Mouse (Mus musculus): Measurements from ENCODE around the gene Gpx2. TPM values are rescaled to one million over a fixed set of nuclear protein-coding genes. Genes with fewer than 3 reads are reported as not detected.

Gpx2 gene
- polyA plus RNA-seq, 1 experiment = 0.08 TPM

DNA sequence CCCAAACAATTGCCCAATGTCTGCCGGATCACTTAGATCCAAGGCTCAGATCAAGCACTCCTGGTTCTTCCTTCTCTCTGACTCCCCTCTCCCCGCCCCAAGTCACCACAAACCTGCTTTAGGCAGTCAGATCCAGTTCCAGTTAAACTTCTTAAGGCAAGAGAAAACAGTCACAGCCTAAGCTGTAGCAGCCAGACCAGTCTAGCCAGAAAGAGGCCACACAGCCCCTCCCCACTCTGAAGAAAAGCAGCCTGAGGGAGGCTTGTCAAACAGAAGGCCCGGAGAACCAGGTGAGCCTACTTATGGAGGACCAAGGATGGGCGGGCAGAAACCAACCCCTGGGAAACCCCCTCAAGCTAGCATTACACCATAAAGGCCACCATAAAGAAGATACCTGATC lies 22.8 kb upstream of the Gpx2 start:
- WGBS = 61% methylated on average over 4 of the region's 4 CpGs
- TF ChIP-seq POLR2A (IDR thresholded peaks at IDR 0.05; ENCODE audit: low read depth, low read length) (no peak), CTCF (conservative IDR thresholded peaks at IDR 0.05; ENCODE audit: insufficient read depth, insufficient read length, low read depth, low read length) (no peak)
- H3K27ac ChIP-seq (ENCODE audit: insufficient read depth, low read depth, low read length) = peak overlapping the region; percentile 19; the same call in 1 of the 2 replicates

DNA sequence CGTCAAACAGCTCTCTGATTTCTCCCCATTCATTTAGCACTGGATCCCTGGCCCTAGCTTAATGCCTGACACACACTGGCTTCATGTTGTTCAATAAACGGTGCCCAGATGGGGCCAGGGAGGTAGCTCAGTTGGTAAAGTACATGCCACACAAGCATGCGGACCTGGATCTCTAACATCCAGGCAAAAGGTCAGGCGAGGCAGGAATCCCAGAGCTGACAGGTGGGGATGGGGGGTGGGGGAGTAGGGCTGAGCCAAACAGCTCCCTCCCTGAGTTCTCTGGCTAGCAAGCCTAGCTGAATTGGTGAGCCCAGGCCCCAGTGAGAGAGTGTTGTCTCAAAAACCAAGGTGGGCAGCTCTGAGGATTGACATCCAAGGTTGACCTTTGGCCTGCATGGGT lies 21.8 kb upstream of the Gpx2 start:
- H3K36me3 ChIP-seq (ENCODE audit: control insufficient read depth, insufficient read depth, low read length) = no peaks in the 10 kb centered on the region
- no peak for DNase-seq
- H3K27ac ChIP-seq (ENCODE audit: insufficient read depth, low read depth, low read length) = no peak overlapping the region
- H3K4me3 ChIP-seq (ENCODE audit: insufficient read depth, low read depth, low read length) = no peak overlapping the region
- 65% methylated on average over 4 of the region's 4 CpGs for WGBS
- H3K27me3 ChIP-seq (replicated peaks; ENCODE audit: control insufficient read depth, insufficient read depth, low read length) = no peaks in the 10 kb centered on the region
- no peak for TF ChIP-seq POLR2A (IDR thresholded peaks at IDR 0.05; ENCODE audit: low read depth, low read length)
- H3K4me1 ChIP-seq (ENCODE audit: control insufficient read depth, insufficient read depth, low read length) = no peaks in the 10 kb centered on the region

More for the DNA sequence above, 22.8 kb upstream of the Gpx2 start:
- H3K36me3 ChIP-seq (ENCODE audit: control insufficient read depth, insufficient read depth, low read length) = no peaks in the 10 kb centered on the region
- DNase-seq = peak; percentile 72
- no peaks in the 10 kb centered on the region for H3K27me3 ChIP-seq (replicated peaks; ENCODE audit: control insufficient read depth, insufficient read depth, low read length)
- H3K4me3 ChIP-seq (ENCODE audit: insufficient read depth, low read depth, low read length) = no peak overlapping the region
- no peaks in the 10 kb centered on the region for H3K4me1 ChIP-seq (ENCODE audit: control insufficient read depth, insufficient read depth, low read length)

DNA sequence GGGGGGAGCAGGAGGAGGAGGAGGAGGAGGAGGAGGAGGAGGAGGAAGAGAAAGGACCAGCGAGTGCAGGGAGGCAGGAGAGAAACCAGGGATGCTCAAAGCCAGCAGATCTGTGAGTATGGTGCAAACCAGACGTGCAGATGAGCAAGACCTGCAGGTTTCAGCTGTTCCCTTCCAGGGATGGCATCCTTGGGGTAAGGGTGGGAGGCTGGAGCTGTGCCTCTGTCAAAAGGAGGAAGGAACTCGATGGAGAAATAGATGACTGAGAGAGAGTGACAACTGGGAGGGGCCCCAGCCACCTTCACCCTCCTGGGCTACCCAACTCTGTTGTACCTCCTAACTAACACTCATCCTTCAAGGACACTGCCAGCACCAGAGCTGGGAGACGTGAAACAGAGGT lies 21.4 kb upstream of the Gpx2 start:
- Histone ChIP-seq H3K27me3 (replicated peaks; ENCODE audit: control insufficient read depth, insufficient read depth, low read length) (no peaks in the 10 kb centered on the region), H3K4me1 (ENCODE audit: control insufficient read depth, insufficient read depth, low read length) (no peaks in the 10 kb centered on the region), H3K36me3 (ENCODE audit: control insufficient read depth, insufficient read depth, low read length) (no peaks in the 10 kb centered on the region), H3K4me3 (ENCODE audit: insufficient read depth, low read depth, low read length) (no peak overlapping the region), H3K27ac (ENCODE audit: insufficient read depth, low read depth, low read length) (no peak overlapping the region)
- no peak for DNase-seq
- WGBS = 59% methylated on average over 4 of the region's 4 CpGs
- TF ChIP-seq POLR2A (IDR thresholded peaks at IDR 0.05; ENCODE audit: low read depth, low read length) = no peak
- TF ChIP-seq CTCF (conservative IDR thresholded peaks at IDR 0.05; ENCODE audit: insufficient read depth, insufficient read length, low read depth, low read length) = no peak

DNA sequence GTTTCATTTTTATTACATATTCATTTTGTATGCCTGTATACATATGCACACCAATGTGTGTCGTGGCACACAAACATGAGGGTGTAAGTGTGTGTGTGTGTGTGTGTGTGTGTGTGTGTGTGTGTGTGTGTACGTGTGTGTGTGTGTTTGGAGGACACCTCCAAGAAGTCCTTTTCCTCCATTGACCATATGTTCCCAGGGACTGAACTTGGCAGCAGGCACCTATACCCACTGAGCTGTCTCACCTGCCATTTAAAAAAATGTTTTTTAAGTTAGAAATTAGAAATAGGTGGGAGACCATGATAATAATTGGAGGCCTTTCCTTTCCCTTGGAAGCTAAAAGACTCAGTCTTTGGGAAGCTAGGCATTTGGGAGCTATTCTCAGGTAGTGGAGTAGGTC lies 18.8 kb upstream of the Gpx2 start:
- TF ChIP-seq POLR2A (IDR thresholded peaks at IDR 0.05; ENCODE audit: low read depth, low read length) (no peak), CTCF (conservative IDR thresholded peaks at IDR 0.05; ENCODE audit: insufficient read depth, insufficient read length, low read depth, low read length) (no peak)
- WGBS = 76% methylated on average over 2 of the region's 2 CpGs
- Histone ChIP-seq H3K27me3 (replicated peaks; ENCODE audit: control insufficient read depth, insufficient read depth, low read length) (no peaks in the 10 kb centered on the region), H3K4me3 (ENCODE audit: insufficient read depth, low read depth, low read length) (no peak overlapping the region), H3K27ac (ENCODE audit: insufficient read depth, low read depth, low read length) (no peak overlapping the region), H3K36me3 (ENCODE audit: control insufficient read depth, insufficient read depth, low read length) (no peaks in the 10 kb centered on the region), H3K4me1 (ENCODE audit: control insufficient read depth, insufficient read depth, low read length) (no peaks in the 10 kb centered on the region)
- no peak for DNase-seq

DNA sequence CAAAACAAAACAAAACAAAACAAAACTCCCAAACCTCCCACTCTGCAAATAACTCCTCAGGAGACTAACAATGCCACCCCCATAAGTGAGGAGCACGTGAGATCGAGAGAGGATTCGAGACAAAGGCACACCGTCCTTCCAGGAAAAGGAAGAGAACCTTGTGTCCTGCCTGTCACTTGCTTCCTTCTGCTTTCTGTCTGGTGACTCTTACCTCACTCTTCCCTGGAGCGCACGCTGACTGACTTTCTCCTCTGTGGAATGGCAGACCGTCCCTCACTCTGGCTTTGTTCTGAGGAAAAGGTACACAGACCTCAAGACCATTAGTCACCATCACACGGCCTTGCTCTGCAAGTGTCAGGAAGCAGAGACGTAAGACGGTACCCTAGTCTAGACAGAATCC lies 18.2 kb upstream of the Gpx2 start:
- H3K4me1 ChIP-seq (ENCODE audit: control insufficient read depth, insufficient read depth, low read length) = no peaks in the 10 kb centered on the region
- no peak overlapping the region for H3K27ac ChIP-seq (ENCODE audit: insufficient read depth, low read depth, low read length)
- TF ChIP-seq CTCF (conservative IDR thresholded peaks at IDR 0.05; ENCODE audit: insufficient read depth, insufficient read length, low read depth, low read length) (no peak), POLR2A (IDR thresholded peaks at IDR 0.05; ENCODE audit: low read depth, low read length) (no peak)
- no peaks in the 10 kb centered on the region for H3K27me3 ChIP-seq (replicated peaks; ENCODE audit: control insufficient read depth, insufficient read depth, low read length)
- 70% methylated on average over 10 of the region's 10 CpGs for WGBS
- no peak overlapping the region for H3K4me3 ChIP-seq (ENCODE audit: insufficient read depth, low read depth, low read length)
- DNase-seq = no peak
- H3K36me3 ChIP-seq (ENCODE audit: control insufficient read depth, insufficient read depth, low read length) = no peaks in the 10 kb centered on the region

DNA sequence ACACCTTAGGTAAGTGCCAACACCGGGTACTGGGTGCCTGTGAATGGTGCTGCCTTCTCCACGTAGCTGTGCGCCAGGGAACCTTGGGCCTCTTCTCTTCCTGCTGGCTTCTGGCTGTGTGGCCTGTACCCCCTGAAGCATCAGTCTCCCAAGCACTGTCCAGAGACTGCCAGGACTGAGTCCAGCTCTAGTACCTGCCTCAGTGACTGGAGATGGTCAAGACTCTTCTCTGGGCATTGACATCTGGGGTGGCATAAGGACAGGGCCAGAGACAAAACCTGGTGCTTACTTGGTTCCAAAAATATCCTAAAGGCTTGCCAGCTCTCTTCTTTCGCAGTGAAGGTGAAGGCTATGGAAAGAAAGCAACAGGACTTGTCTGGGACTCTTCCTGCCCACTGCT lies 15.7 kb upstream of the Gpx2 start:
- Histone ChIP-seq H3K27me3 (replicated peaks; ENCODE audit: control insufficient read depth, insufficient read depth, low read length) (no peaks in the 10 kb centered on the region), H3K27ac (ENCODE audit: insufficient read depth, low read depth, low read length) (no peak overlapping the region), H3K36me3 (ENCODE audit: control insufficient read depth, insufficient read depth, low read length) (no peaks in the 10 kb centered on the region), H3K4me3 (ENCODE audit: insufficient read depth, low read depth, low read length) (no peak overlapping the region), H3K4me1 (ENCODE audit: control insufficient read depth, insufficient read depth, low read length) (no peaks in the 10 kb centered on the region)
- no peak for TF ChIP-seq CTCF (conservative IDR thresholded peaks at IDR 0.05; ENCODE audit: insufficient read depth, insufficient read length, low read depth, low read length)
- TF ChIP-seq POLR2A (IDR thresholded peaks at IDR 0.05; ENCODE audit: low read depth, low read length) = no peak
- no peak for DNase-seq
- 89% methylated on average over 4 of the region's 4 CpGs for WGBS

DNA sequence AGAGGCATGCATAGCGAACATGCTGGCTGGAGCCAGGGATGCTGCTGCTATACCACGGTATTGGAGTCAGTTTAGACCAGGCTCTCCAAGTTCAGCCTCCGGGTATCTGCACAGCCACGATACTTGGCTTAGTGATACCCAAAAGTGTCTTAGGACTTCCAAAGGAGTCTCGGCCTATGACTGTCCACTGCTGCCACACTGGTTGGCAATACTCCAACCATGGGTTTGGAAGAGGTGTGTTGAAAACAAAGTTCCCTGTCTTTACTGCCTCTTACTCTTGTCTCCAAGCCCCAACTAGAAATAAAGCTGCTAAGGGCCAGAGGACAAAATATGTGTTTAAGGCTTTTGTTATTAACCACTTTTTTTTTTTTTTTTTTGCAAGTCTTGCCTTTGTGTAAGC lies 15.1 kb upstream of the Gpx2 start:
- no peak for TF ChIP-seq CTCF (conservative IDR thresholded peaks at IDR 0.05; ENCODE audit: insufficient read depth, insufficient read length, low read depth, low read length)
- TF ChIP-seq POLR2A (IDR thresholded peaks at IDR 0.05; ENCODE audit: low read depth, low read length) = no peak
- 91% methylated on average over 5 of the region's 5 CpGs for WGBS
- no peak for DNase-seq

DNA sequence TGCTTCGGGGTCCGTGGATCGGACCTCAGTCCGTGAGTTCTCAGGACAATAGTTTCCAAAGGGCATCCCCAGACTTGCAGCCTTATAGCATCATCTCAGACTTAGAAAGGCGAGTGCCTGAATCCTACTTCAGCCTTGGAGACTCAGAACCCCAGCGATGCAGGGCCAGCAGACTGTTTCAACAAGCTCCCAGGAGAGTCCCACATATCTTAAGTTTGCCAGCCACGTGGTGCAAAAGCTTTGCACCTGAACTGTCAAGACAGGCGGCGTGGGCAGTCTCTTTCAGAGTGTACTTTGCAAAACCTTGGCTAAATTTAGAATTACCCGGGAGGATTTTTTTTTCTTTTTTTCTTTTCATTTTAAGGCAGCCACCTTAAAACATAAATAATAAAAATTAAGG lies 12.4 kb upstream of the Gpx2 start:
- no peak overlapping the region for H3K27ac ChIP-seq (ENCODE audit: insufficient read depth, low read depth, low read length)
- H3K4me1 ChIP-seq (ENCODE audit: control insufficient read depth, insufficient read depth, low read length) = no peaks in the 10 kb centered on the region
- DNase-seq = no peak
- no peaks in the 10 kb centered on the region for H3K27me3 ChIP-seq (replicated peaks; ENCODE audit: control insufficient read depth, insufficient read depth, low read length)
- H3K36me3 ChIP-seq (ENCODE audit: control insufficient read depth, insufficient read depth, low read length) = no peaks in the 10 kb centered on the region
- TF ChIP-seq CTCF (conservative IDR thresholded peaks at IDR 0.05; ENCODE audit: insufficient read depth, insufficient read length, low read depth, low read length) = no peak
- H3K4me3 ChIP-seq (ENCODE audit: insufficient read depth, low read depth, low read length) = no peak overlapping the region
- 79% methylated on average over 10 of the region's 10 CpGs for WGBS

More for the DNA sequence above, 15.1 kb upstream of the Gpx2 start:
- no peaks in the 10 kb centered on the region for H3K36me3 ChIP-seq (ENCODE audit: control insufficient read depth, insufficient read depth, low read length)
- no peak overlapping the region for H3K4me3 ChIP-seq (ENCODE audit: insufficient read depth, low read depth, low read length)
- no peaks in the 10 kb centered on the region for H3K4me1 ChIP-seq (ENCODE audit: control insufficient read depth, insufficient read depth, low read length)
- no peaks in the 10 kb centered on the region for H3K27me3 ChIP-seq (replicated peaks; ENCODE audit: control insufficient read depth, insufficient read depth, low read length)
- no peak overlapping the region for H3K27ac ChIP-seq (ENCODE audit: insufficient read depth, low read depth, low read length)

Data from kidney, adult 2 months (tissue).